Mouse (Mus musculus) right cerebral cortex, postnatal 14 days (tissue): ENCODE data around the gene Txndc2.
"Not testable (repeated sequence)": the region's sequence is repeated elsewhere in the genome, so short reads cannot be mapped to it uniquely, and the experiment has no call there.

Experiments used
- DNase-seq: peaks from one replicate; pipeline ENCODE4 v3.0.0; 2022

Txndc2 gene

DNA sequence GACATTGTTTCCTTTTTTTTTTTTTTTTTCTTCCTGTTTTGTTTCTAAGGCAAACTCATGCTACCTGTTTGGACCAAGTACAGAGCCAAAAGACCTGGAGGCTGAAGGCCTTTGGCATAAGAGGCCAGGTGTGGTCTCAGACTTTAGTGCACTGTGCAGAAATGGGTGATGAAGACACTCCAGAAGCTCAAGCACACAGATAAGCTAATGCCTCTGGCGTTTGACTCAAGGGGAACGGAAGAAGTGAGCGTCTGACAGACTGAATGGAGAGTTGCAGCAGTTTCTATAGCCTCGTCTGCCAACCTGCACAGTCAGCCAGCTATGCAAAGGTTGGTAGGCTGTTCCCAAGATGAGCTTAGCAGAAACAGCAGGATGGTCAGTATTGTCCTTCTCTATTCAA, 13.6 kb upstream of the Txndc2 start:
- DNase-seq: no peak

DNA sequence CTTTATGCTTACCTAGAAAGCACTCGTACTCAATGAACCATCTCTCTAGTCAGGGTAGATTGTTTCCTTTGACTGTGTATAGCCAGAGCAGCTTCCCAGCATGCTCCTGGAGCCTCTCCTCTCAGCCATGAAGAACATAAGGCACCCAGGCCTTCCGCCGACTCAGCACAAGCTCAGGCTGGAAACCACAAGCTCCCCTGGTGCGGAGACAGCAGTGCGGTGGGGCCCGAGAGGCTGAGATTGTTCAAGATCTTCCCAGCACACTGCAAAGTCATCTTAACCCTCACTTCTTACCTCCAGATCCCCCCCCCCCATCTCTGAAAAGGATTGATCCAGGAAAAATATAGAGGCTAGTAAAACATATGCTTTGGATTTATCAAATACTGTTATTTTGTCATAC, 8.6 kb upstream of the Txndc2 start:
- no peak for DNase-seq

- no peak for DNase-seq
Observed at GRCm38 (mm10) chr17:65649175-65649493, 7.2 kb upstream of the Txndc2 start.

- no peak for DNase-seq
Observed at GRCm38 (mm10) chr17:65648371-65649174, 6.6 kb upstream of the Txndc2 start.

DNA sequence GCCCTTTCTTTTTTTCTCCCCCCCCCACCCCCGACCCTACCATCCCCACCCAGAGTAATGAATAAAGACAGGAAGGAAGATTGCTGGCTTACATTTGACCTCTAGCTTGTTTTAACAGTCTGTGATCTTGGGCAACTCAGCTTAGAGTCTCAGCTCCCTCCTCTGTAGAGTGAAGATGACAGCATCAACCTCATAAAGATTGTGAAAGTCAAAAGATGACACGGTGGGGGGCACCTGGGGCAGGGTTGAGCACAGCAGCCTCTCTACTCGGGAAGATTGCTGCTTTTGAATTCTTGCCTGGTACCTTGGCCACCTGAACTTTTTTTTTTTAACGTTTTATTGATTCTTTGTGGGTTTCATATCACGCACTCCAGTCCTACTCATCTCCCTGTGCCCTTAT, 6.0 kb upstream of the Txndc2 start:
- no peak for DNase-seq

DNA sequence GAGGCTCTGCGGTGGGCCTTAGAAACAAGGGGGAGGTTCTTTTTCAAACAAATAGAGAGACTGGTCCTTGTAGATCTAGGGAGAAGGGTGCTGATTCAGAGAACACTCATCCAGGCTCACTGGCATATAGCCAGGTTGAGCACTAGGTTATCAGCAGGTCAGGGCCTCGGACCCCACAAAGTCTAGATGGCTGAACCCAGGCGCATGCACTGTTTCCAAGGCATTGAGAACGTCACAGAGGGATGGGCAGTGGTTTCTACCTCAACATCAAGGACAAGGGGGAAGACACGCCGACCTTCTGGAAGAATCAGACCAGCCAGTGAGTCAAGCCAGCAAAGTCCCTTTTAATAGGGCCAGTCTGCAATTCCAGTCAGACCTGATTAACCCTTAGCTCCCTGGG, 5.3 kb upstream of the Txndc2 start:
- DNase-seq: no peak

DNA sequence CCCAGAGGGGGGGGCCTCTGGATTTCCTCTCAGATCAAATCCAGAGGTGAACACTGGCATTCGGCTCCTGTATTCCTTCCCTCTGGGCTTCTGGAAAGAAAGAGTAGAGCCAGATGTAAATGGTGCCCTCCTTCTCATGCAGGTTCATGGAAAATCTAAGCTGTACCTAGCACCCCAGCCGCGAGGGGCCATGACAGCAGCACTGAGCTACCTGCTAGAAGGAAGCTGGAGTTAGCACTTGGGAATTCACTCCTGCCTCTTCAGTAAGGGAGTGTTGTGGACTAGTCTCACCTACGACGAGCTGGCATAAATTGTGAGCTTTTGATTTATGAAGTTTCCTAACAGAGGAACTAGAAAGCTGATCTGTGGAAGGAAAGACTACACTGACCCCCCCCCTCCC, 1.6 kb upstream of the Txndc2 start:
- no peak for DNase-seq

- peak; percentile 26 for DNase-seq
Observed at GRCm38 (mm10) chr17:65643051-65643521, 1.1 kb upstream of the Txndc2 start.

GRCm38 (mm10) chr17:65642578-65642991, 617 bp upstream of the Txndc2 start:
- DNase-seq: no peak

DNA sequence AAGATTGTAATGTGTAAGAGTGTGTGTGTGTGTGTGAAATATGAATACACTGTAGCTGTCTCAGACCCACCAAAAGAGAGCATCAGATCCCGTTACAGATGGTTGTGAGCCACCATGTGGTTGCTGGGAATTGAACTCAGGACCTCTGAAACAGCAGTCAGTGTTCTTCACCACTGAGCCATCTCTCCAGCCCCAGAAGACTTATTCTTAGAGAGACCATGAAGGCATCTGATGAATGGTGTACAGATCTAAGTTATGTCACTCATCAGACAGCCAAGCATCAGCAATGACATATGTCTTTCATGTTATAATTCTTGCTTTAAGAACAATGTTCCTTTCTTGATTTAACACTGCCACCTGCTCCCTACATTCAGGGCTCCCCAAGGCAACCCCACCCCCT, 2.8 kb downstream of the Txndc2 start:
- DNase-seq: no peak

- DNase-seq: no peak
Observed at GRCm38 (mm10) chr17:65635715-65636360, 6.1 kb downstream of the Txndc2 start.

DNA sequence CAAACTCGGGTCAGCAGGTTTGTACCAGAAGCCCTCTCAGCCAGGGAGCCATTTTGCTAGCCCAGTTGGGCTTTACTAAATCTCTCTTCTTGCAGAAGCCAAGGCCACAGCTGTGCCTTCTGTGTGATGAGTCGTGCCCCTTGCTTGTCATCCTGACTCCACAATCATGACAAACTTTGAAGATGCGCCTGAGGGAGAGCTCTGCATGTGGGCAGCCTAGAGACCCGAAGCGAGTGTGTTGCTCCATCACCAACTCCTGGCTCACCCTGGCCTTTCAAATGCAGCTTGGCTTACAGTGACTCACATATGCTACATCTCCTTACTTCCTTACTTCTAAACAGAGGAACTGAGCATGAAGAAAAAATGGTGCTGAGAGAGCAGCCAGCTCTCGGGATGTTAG, 12.0 kb downstream of the Txndc2 start:
- no peak for DNase-seq

GRCm38 (mm10) chr17:65628823-65629532, 13.0 kb downstream of the Txndc2 start:
- DNase-seq: not testable (repeated sequence)

GRCm38 (mm10) chr17:65626301-65626700, 15.7 kb downstream of the Txndc2 start:
- DNase-seq: no peak

GRCm38 (mm10) chr17:65625563-65625962, 16.4 kb downstream of the Txndc2 start:
- DNase-seq: no peak

- DNase-seq: no peak
Observed at GRCm38 (mm10) chr17:65623130-65623529, 18.8 kb downstream of the Txndc2 start.

GRCm38 (mm10) chr17:65618431-65618830, 23.5 kb downstream of the Txndc2 start:
- no peak for DNase-seq

- no peak for DNase-seq
Observed at GRCm38 (mm10) chr17:65615678-65616077, 26.3 kb downstream of the Txndc2 start.

DNA sequence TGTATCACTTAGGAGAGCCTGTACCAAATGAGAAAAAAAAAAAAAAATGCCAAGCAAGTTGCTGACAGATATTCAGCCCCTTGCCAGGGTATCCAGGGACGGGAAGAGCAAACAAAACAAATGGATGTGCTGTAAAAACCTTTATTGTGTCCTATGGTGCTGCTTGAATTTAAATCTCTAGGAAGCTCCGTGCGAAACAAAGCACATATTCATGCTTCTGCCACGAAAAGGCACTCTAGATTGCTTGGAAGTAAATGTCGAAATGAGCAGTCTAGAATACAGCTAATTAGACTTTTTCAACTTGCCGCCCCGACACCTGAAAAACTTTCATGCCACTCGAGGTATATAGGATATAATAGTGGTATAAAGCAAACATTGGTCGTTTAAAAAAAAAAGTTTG, 27.5 kb downstream of the Txndc2 start:
- no peak for DNase-seq

DNA sequence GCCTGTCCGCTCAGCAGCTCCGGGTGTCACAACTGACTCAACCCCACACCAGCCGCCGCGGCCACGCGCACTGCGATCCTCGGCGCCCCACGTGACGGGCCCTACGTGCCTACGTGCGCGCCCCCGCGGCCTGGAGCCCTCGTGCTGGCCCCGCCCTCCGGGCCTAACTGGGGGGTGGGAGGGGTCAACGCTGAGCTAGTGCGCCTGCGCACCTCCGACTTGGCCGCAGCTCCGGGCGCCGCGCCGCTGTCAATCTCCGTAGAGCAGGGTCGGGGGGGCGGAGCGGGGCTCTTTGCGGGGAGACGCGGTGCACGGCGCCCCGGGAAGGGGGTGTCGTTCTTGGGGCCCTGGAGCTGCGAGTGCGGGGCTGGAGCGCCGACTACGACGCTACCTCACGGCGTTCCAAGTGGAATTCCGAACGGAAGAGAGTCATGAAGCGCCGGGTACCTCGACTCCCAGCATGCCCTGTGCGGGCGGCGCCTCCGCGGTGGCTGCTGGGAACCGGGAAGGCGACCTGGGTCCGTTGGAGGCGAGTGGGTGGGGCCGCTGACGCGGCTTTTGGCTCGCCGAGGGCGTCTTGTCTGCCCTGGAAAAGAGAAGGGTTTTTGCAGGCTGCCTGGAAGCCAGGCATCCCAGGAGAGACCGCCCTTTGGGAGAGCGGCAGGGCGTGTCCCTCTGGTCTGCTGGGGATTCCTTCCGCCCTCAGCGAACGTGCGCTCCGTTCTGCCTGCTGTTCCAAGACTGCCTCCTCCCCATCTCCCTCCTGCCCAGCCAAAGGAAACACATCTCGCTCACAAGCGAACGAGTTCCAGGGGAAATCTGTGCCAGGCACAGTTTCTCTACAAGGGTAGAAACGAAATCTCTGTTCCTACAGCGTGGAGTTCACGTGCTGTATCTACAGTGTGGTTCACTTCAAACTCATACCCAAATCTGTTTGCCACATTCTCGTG, 28.2 kb downstream of the Txndc2 start, which contains the start of gene Vapa:
TSS of gene Vapa (minus strand) at position 93 of the 950 bp plus-strand sequence.
- peak; percentile 99 for DNase-seq

DNA sequence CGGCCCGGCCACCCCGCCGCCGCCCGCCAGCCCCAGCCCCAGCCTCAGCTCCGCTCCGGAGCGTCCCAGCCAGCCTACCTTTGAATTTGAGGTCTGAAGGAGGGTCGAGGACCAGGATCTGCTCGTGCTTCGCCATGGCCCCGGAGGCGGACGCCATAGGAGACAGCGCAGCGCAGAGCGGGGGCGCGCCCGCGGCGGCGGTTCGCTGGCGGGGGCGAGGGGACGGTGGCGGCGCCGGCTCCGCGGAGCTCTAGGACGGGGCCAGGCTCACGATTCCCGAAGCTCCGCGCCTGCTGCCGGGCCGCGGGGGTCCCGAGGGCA, 28.9 kb downstream of the Txndc2 start:
- DNase-seq: no peak

- peak; percentile 47 for DNase-seq
Observed at GRCm38 (mm10) chr17:65612391-65613141, 29.4 kb downstream of the Txndc2 start.
